Mouse (Mus musculus): ENCODE data around the gene 1700092M07Rik.

Gene 1700092M07Rik

DNA sequence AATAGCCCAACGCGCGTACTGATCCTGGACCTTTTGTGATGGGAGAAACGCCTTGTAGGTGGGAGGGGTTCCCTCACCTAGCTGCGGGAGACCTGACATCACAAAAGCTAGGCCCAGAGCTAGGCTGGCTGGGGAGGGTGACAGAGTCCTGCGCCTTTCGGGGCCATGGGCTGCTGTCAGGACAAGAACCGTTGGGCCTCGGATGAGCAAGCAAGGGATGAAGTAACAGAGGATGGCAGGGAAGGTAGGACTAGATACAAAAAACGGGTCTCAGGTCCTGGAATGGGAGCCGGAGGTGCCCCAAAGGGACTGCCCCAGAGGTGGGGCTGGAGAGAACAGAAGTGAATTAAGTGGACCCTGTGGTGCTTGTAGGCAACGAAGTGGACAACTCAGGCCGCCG, at the start of gene 1700092M07Rik:
TSS of gene 1700092M07Rik (plus strand) at position 116 of the 400 bp plus-strand sequence.
- no peak for DNase-seq (ENCODE audit: low read depth, low spot score)

DNA sequence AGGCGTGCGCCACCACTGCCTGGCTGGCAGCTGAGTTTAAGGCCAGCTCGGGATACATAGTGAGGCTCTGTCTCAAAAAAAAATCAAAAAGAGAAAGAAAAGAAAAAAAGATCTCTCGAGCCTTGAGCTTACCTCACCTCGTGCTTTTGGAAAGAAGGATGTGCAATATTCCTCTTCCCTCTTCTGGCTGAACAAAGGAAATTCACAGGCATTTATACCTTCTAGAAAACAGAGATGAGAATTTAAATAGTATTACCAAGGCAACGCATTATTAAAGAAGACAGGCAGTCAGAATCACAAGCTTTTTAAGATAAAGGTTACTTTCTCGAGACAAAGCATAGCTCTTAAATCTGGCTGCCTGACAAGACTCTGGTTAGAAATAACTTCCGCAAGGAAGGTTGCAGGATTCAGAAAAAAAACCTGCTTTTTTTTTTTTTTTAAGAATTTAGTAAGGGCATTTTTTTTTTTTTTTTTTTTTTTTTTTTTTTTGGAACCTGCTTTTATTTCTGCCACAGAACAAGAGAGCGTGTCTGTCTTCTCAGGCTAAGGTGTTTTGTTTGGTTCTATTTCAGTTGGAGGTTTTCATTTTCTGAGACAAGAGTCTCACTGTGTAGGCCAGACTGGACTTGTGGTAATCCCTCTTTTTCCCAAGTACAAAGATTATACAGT, 48.5 kb upstream of the 1700092M07Rik start:
- no peak for DNase-seq (ENCODE audit: low read depth, low spot score)

DNA sequence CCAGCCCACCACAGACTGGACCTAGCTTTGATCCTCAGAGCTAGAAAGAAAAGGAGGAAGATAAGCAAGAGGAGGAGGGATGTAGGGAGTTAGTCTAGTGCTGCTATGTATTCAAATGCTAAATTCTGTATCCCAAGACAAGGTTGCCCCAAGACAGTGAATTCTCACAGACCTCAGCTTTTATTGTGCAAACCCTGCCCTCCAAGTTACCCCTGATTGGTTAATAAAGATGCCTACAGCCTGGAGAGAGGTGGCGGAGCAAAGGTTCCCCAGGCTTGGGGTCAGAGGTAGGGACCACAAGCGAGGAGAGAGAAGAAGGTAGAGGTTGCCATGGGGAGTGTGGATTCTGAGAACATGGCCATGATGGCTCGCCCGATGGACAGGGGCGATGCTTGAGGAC, 47.8 kb upstream of the 1700092M07Rik start:
- DNase-seq (ENCODE audit: low read depth, low spot score), result no peak

DNA sequence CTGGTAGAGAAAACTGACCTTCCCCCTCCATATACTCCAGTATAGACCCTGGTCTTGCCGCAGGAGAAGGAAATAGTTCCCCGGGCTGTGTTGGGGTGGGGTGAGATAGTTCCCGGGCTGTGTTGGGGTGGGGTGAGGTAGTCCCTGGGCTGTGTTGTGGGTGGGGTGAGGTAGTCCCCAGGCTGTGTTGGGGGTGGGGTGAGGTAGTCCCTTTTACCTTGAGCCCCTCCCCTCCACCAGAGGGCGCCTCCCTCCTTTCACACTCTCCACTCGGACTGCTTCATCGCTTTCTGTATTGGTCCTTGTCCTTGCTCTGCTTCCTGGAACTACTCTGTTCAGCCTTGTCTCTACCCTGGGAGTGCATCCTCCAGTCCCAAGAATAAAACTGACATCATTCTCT, 45.2 kb upstream of the 1700092M07Rik start:
- DNase-seq (ENCODE audit: low read depth, low spot score), result peak; percentile 48

DNA sequence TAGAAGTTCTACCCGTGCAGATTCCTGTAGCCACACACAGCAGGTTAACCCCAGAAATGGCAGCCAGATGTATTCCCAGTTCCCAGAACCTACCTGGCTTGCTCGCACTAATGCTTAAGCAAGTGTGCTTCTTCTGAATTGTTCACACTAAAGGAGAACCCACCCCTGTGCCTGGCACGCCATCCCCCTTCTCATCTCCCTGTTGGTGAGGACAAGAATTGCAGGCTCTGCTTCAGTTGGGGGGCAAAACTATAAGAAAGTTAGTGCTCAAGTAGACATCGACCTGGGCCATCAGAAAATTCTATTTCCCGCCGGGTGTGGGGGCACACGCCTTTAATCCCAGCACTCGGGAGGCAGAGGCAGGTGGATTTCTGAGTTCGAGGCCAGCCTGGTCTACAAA, 40.9 kb upstream of the 1700092M07Rik start:
- DNase-seq (ENCODE audit: low read depth, low spot score), result no peak

DNA sequence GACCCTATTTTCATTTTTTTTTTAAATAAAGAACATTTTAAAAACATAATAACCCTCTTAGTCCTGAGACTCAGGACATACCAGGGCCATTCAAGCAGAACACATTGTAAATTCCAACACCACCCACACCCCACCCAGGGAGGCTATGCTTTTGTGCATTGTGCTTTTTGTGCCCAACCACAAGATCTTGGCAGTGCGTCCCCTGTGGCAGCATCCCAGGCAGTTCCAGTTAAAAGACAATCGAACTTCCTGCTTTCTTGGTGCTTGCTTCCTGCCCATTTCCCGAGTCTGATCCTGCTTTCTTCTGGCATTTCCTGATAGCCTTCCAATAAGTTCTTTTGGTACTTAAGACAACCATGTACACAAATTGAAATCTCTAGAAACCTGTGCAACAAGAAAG, 38.1 kb upstream of the 1700092M07Rik start:
- DNase-seq (ENCODE audit: low read depth, low spot score), result peak; percentile 91

DNA sequence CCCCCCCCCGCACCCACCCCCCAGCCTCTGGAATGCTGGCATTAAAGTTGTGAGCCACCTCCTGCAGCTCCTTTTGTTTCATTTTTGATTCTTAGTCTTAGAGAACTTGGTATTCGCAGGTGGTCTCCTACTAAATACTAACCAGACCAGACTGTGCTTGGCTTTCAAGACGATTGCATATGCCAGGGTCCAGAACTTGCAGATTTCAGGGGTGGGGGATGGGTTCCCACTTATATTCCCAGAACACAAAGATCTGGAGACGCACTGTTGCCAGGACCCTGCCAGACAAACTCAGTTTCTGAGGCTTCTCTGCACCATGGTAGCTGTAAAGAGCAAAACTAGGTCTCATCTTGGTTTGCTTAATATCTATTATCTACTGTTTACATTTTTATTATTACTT, 36.9 kb upstream of the 1700092M07Rik start:
- DNase-seq (ENCODE audit: low read depth, low spot score), result no peak

DNA sequence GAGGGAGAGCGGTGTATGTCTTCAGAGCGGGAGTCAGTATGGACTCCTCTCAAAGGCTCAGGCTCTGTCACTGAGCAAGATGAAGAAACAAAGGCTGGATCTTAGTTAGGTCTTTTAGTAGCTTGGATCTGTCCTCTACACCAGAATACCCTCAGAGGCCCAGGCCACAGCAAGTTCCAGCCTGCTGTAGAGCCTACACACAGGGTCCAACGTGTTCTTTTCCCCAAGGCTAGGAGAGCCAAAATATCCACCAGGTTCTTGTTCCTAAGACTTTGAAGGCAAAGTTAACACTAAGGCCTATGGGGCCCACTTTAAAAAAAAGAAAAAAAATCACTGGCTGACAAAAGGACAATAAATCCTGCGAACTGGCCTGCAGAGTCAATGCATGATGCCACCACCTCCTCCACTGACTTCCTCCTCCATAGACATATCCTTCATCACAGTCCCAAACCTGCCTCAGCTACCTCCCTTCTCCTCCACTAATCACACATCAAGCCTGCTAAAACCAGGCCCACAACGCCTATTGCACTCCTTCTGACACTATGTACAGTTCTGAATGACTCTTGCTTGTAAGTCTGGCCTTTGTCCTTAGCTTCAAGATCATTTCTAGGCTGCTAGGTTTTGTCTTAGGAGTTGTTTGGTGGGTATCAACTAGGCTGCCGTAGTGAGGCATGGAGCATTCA, 35.4 kb upstream of the 1700092M07Rik start:
- DNase-seq (ENCODE audit: low read depth, low spot score), result peak; percentile 25

DNA sequence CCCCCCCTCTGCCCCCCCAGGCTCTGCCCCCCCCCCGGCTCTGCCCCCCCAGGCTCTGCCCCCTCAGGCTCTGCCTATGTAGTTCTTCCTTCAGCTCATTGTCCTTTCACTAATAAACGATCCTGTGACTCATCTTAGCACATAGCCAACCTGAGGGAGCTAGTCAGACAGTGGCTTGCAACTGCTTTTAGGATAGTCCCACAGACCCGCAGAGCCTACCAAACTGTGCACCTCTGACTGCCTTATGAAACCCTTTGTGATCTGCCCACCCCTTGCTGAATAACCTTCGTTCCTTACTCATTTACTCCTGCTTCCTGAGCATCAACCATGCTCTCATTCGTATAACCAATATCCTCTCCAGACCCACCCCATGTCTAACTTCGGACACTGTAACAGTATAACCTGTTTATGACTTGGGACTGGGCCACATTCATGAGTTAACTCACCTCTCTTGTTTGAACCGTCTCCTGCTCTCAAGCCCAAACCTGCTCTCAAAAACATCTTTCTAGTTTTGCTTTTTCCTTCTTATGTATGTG, 34.3 kb upstream of the 1700092M07Rik start:
- DNase-seq (ENCODE audit: low read depth, low spot score), result peak; percentile 69

DNA sequence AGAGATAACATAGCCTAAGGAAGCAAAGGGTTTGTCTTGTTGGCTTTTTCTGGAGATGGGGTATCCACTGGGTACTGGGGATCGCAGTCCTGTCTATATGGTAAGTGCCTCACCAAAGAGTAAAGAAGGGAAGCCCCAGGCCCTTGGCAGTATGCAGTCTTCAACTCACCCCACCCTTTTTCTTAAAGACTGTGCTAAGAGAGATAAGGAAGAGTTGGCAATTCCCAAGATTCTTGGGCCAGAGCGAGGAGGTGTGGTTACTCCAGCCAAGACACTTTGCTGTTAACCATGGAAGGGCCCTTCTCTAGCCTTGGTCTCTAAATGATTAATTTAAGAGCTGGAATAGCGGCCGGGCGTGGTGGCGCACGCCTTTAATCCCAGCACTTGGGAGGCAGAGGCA, 33.6 kb upstream of the 1700092M07Rik start:
- DNase-seq (ENCODE audit: low read depth, low spot score), result no peak

DNA sequence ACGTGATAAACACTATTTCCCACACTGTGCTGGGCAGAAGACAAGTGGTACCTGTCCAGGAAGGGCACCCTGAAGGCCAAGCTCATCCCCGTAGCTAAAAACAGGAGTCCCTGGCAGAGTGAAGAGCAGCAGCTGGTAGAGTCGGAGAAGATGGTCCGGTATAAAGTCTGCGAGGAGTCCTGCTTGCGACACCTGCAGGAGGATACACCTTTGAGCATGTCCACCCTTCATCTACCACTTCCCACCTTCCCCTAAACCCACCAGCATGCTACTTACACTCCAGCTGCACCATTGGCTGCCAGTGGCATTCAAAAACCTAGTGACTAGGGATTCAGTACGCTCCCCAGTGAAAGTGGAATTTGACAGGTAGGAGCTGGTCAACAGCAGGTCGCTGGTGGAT, 31.6 kb upstream of the 1700092M07Rik start:
- no peak for DNase-seq (ENCODE audit: low read depth, low spot score)

DNA sequence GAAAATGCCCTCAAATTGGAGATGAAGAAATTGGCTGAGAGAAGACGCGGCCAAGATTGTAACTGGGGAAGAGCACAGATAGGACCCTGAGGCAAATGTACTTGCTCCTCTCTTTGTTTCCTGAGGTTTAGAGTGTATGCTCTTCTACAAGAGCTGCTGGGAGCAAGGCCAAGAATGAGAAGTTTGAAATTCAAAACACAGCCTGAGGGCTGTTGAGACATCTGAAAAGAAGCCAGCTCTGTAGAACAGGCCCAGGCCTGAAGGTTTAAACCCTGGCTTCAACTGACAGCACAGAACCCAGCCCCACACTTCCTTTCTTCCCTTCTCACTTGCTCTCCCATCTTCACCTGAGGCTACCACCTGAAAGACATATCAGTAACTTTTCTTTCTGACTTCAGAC, 30.5 kb upstream of the 1700092M07Rik start:
- DNase-seq (ENCODE audit: low read depth, low spot score), result peak; percentile 96

DNA sequence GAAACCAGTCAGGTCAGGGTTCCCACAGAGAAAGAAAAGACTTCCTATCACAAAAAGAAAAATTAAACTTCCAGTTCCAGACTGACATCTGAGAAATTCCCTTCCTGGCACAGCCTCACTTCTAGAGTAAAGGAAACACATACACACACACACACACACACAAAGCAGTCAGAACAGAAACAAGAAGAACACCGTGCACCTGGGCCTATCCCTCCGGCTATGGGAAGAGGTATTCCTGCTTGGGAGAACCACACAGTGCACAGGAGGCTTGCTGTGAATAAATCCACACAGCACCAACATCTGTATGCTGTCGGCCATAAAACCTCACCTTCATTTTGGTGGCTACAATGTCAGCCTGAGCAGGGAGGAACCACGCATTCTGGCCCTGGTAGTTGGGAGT, 29.0 kb upstream of the 1700092M07Rik start:
- DNase-seq (ENCODE audit: low read depth, low spot score), result peak; percentile 38

DNA sequence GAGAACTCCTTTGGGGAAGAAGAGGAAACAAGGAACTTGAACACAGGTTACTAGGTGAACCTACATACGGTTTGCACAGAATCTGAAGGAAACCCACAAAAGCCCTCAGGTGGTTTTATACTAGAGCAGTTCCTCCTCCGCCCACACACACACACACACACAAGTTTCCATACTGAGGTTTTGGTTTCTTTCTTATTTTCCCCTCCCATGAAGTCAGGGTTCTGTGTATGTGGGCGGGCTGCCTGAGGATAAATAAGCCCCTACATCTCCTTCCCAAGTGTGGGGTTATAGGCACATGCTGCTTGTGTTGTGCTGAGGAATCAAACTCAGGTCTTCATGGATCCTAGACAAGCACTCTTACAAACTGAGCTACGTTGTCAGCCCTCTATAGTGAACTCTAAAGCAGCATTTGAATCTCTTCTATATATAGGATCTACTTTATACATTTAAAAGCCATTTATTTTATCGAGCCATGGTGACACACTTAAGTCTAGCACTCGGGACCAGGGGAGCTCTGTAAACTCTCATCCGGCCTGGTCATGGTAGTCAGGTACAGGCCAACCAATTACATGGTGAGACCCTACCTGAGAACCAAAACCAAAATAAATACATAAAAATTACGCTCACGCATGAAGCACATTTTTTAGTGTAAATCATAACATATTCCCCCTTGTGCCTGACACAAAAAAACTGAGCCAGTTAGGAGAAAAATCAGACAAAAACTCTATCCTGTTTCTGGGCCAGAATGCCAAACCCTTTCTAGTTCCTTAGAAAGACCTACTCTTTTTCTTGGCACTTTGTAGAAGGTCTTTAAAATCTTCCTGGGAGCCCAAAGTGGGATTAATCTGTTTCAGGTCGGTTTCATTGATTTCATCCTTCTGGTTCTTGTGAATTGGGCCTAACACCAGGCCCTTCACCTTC, 28.3 kb upstream of the 1700092M07Rik start:
- peak; percentile 75 for DNase-seq (ENCODE audit: low read depth, low spot score)

DNA sequence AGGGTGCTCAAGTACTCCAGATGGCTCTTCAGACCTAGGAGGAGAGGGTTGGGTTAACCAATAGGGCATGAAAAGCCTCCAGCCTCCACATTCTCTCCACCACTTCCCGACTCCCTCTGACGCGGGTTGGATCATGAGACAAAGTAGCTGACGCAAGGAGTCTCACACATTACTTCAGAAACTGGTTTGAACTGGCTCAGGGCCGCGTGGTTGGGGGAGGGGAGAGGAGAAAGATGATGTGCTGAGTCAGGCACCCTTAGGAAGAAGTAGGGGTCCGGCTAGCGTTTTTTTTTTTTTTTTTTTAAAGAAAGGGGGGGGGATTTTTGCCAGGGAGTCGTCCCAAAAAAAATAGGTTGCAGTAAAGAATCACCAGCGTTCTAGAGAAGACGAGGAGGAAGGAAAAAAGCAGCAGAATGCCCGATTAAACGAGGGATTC, 27.6 kb upstream of the 1700092M07Rik start:
- peak; percentile 99 for DNase-seq (ENCODE audit: low read depth, low spot score)

DNA sequence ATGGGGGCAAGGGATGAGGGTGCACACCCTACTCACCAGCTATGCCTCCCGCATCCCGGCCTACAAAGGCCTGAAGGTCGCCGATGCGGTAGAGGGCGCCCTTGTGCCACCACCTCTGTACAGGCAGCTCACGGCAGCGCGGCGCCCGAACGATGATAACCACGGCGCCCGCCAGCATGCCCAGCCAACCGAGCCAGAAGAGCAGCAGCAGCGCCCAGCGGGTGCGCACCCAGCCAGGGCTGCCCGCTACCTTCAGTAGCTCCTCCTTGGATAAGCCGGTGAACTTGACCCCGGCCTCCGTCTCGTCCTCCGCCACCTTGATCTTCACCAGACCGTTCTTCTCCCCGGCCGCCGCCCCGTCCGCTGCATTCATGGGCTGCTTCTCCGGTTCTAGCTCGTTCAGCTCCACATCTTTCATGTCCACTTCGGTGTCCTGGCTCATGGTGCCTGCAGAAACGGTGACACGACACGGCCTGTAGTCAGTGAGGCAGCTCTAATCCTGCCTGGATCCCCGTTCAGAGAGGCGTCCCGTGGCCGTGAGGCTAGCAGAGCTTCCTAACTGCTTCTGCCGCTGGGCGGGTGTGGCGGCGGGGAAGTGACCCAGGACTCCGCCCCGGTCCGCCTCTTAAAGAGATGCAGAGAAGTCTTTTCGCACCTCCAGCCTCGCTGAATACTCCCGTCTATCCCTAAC, 27.1 kb upstream of the 1700092M07Rik start:
- DNase-seq (ENCODE audit: low read depth, low spot score), result peak; percentile 93

DNA sequence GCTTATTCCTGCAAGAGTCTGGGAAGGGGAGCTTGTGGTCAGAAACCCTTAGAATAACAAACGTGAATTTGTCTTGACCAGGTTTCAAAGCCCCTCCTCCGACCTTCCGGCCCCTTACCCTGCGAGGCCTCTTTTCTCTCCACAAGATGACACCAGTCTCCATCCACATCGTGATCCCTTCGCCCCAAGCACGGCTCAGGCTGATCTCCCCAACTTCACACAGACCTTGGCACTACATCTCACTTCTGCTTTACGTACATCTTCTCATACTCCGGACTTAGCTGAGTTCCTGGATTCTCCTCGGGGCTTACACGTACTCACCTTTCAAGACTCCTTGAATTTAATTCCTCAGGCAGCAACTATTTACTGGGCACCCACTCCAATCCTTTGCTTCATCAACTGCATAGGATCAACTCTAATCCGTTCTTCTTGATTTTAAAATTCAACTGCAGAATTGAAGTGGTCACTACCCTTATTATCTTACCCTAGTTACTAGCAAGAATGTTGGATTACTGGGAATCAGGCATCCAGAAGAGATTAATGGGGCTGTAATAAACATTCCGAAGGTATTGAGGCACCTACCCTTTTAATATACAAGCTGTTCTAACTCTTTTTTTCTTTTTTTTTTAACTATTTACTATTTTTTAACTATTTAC, 26.4 kb upstream of the 1700092M07Rik start:
- no peak for DNase-seq (ENCODE audit: low read depth, low spot score)

DNA sequence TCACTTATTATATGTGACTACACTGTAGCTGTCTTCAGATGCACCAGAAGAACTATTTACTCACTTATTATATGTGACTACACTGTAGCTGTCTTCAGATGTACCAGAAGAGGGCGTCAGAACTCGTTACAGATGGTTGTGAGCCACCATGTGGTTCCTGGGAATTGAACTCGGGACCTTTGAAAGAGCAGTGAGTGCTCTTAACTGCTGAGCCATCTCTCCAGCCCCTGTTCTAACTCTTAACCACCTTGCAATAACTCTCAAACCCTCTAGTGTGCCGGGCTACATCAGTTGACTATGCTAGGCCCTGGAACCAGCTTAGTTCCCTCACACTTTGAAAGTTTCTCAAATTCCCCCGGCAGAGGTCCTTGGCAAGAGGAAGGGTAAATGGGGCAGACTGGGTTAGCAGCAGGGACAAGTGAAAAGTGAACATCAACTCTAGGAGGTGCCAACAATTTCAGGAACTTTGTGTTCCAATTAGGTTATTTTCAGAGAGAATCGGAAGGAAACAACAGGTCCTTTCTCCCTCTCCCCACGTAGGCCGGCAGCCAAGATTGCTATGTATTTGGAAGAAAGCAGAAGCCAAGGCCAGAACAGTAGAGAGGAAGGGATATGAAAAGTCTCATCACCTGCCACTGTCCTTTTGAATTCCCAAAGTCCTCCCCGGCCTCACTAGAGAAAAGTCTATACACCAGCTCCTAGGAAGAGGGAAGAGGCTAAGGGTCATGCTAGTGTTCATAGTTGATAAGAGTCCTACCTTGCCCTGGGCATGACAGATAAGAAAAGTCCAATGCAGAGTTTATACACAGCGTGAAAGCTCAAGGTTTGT, 25.7 kb upstream of the 1700092M07Rik start:
- no peak for DNase-seq (ENCODE audit: low read depth, low spot score)

DNA sequence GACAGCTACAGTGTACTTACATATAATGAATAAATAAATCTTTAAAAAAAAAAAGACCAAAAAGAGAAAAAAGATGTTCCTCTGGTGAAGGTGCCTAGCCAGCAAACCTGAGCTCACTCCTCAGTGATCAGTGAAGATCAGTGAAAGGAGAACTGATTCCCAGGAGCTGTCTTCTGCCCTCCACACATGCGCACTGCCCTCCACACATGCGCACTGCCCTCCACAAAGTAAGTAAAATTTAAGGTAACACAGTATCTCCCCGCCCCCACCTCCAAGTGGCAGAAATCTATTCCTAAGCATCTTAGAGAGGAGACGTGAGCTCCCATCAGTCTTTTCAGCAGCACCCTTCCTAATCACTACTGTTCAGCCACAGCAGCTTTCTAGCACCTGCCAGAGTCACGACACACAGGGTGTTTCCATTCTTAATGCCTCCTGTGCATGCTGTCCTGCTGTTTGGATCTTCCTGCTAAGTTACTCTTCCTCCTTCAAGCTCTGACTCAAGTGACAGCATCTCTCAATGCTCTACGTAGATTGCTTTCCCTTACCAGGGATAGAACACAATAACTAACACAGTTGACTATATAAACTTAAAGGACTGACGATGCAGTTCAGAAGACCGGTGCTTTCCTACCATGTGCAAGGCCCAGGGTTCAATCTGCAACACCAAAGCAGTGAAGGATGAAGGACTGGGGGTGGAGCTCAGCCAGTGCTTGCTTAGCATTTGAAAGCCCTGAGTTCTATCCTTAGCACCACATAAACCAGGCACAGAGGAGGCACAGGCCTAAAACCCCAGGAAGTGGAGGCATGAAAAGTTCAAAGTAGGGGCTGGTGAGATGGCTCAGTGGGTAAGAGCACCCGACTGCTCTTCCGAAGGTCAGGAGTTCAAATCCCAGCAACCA, 24.4 kb upstream of the 1700092M07Rik start:
- DNase-seq (ENCODE audit: low read depth, low spot score), result no peak
